Mouse (Mus musculus): ENCODE results near the gene Immp2l. TPM values are rescaled to one million over a fixed set of nuclear protein-coding genes. Genes with fewer than 3 reads are reported as not detected.
"Not testable (repeated sequence)": the region's sequence is repeated elsewhere in the genome, so short reads cannot be mapped to it uniquely, and the experiment has no call there.

The Immp2l gene
- 10 to 100 TPM; 21.7 to 26.0 TPM for total RNA-seq (2021)

DNA sequence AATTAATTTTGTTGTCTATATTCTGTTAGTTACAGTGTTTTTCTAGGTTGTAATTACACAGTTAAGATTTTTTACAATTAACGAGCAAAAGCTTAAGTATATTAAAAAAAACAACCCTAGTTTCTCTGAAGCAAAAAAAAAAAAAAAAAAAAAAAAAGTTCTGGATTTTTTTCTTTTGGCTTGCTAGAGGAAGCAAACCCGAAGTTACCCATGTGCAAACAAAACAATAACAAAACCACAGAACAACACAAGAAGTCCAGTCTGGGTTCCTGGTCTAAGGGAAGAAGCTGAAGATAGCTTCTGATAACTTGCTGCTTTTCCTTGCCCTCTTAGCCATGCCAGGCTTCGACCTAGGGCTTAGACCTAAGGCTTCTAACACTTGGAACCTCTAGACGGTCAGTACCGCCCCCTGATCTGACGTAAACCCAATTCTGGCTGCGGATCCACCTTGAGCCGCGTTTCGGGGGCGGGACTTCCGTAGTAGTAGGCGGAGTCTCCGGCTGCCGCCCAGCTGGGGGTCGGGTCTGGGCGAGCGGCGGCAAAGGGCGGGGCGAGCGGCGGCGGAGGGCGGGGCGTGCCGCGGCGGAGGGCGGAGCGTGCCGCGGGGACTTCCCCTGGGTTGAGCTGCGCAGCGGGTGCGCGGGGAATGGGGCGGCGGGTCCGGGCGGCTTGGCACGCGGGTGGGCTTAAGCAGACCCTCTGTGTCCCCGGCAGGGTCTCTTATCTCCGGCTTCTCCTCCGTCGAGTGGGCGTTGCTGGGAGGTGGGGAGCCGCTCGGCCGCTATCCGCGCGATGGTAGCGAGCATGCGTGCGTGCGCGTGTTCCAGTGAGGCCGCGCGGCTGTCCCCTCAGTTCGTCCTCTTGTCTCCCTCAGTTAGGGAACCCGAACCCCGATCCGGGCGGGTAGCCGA, at the start of gene Immp2l:
Gene Immp2l, plus strand, starts transcription at position 580 of the 911 bp plus-strand sequence.
- intact Hi-C loops (cut with DNase I) = loop anchor here (5.0 kb wide), 1 partner anchor 801 kb away; no protein-coding TSS in a partner anchor
- peak; percentile 82 for DNase-seq (ENCODE audit: low spot score)

DNA sequence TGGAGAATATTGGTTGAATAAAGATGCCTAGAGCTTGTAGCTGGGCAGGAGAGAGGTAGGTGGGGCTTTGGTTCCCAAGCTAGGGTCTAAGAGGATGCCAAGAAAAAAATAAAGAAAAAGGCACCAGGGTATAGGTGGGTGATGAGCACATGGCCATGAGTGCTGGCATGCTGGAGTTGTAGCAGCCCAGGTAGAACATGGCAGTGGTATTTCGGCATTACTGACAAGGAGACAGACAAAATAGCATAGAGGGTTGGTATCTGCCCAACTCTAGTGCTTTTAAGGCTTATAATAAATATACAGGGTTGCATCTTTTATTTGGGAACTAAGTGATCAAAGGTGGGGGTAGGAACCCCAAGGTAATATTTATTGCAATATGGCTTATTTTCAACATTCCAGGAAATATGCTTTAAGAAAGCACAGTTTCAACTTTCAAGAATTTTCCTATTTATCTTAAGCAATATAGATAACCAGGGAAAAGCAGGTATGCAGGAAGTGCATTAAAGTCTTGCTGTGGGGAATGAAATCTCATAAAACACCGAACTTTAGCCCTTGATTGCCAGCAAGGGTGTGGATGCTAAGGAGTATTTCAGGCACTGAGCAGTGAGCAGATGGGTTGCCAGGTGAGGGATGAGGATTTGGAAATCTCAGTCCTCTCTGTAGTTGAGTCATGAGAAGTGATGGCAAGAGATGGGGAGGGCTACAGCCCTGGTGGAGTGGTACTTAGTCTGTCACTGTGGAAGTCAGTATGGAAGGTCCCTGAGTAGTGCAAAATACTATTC, 45.0 kb upstream of the Immp2l start:
- DNase-seq (ENCODE audit: low spot score) = no peak
- intact Hi-C loops (cut with DNase I) = no loop called here

DNA sequence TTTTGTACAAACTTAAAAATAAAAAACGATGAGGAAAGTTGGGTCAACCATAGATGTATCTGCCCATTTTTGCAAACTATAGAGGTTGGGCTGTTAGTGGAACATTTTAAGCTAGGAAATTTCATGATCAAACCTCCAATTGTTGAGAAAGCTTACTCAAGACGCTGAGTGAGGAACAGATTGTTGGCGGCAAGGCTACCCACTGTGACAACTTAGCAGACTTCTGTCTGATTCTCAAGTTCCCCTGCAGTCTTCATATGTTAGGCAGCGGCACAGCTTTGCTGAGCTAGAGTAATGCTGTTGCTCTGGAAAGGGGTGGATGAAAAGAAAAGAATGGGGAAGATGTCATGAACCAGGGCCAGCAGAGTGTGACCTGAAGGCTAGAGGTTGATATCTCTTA, 44.2 kb upstream of the Immp2l start:
- no peak for DNase-seq (ENCODE audit: low spot score)
- intact Hi-C loops (cut with DNase I) = no loop called here

DNA sequence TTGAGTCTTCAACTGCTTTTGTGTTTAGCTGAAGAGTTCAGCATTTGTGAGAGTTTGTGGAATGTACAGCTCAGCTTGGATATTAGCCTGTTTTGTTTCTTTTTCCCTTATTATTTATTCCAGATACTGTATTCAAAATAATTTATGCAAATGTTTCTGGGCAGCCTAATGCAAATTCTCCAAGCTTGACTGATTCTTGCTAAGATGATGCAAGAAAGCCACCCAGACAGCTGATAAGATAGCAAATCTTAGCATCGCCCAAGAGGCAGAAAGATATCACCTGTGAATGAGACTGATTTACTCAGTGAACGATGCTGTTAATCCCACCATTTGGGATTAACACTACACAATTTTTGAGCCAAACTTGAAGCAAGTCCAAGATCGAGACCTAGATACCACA, 43.7 kb upstream of the Immp2l start:
- DNase-seq (ENCODE audit: low spot score) = no peak
- intact Hi-C loops (cut with DNase I) = no loop called here

DNA sequence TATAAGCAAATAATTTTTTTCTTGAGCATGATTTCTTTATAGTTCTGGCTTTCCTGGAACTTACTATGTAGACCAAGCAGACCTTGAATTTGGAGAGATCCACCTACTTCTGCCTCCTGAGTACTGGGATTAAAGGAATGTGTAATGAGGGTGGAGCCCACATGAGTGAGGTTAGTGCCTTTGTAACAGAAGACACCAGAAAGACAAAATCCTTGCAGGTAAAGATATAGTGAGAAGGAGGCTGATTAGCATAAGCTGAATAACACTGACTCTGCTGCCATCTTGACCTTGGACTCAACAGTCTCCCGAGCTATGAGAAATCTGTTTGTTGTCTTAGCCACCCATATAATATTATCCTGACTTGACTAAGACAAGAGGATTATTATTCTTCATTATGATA, 40.9 kb upstream of the Immp2l start:
- intact Hi-C loops (cut with DNase I) = no loop called here

DNA sequence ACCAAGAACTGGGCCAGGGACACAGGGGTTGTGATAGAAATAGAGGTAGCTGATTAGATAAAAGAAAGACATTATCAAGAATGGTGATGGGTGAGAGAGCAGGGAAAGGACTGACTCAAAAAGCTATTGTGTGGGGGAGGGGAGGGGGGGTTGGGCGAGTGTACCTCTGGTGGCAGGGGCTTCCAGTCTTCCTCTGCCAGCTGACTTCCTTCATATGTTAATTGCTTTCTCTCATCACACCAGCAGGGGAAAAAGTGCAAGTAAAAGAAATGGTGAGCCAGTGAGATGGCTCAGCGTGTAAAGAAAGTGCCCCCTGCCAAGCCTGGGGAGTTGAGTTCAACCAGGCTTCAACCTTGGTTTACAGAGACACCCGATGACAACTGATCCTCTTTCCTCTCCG, 39.2 kb upstream of the Immp2l start:
- intact Hi-C loops (cut with DNase I) = no loop called here
- no peak for DNase-seq (ENCODE audit: low spot score)

More for the DNA sequence above, 40.9 kb upstream of the Immp2l start:
- DNase-seq (ENCODE audit: low spot score) = no peak

DNA sequence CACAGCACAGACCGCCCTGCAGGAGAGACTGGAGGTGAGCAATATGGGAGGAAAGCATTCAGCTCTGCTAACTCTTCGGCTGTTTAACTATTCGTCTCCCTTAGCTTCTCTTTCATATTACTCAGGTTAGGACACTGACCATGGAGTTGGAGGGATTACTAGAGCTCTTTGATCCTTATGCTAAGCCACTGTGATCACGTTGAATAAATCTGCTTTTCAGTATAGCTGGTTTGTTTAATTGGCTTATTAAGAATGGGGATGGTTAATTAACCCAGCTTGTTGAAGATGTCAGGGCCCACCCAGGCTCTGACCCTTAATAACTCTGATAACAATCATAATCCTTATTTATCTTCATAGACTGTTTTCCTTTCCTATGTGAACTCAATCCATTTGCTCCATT, 38.1 kb upstream of the Immp2l start:
- intact Hi-C loops (cut with DNase I) = no loop called here
- DNase-seq (ENCODE audit: low spot score) = no peak

DNA sequence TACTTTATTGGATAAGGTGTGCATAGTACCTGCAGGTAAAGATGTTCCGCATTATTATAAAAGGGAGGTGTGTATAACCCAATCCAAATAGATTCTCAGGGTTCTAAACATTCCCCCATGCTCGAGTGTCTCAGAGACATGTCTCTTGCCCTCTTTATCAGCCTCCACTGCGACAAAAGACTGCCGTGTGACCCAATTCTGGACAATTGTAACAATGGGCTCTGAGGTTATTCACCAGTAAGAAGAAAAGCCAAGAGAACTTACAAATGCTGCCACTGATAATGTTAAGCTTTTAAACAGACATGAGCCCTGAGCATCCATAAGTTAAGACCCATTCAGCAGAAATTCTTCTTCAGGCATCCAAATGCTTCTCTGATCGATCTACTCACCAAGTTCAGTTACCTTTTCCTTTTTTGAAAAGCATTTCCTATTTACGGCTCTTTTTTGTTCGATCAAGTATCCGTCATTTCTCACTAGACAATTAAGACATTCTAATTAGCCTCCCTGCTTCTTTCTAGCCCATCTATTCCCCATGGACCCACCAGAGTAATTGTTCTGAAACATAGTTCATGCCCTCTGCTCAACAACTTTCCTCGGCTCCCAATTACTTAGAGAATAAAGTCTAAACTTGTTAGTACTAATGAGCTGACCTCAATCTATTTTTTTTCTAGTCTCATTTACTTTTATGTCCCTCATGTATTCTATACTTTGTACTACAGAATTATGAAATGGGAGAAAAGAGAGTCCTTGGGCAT, 35.4 kb upstream of the Immp2l start:
- intact Hi-C loops (cut with DNase I) = no loop called here
- no peak for DNase-seq (ENCODE audit: low spot score)

DNA sequence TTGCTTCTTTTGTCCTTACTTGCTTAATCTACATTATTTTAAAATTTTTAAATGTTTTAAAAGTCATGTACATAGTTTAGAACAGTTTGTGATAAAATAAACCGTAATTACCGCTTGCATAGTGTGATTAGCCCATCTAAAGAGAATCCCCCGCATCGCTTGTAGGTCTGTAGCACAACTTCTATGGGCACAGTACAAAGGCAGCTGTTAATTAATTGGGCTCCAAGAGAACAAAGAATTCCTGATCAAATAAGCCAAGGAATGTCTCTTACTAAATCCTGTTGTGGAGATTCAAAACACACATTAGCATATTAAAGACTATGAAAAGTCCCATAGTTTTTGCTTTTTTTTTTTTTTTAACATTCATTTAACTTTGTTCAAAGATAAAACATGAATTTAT, 32.2 kb upstream of the Immp2l start:
- intact Hi-C loops (cut with DNase I) = no loop called here
- no peak for DNase-seq (ENCODE audit: low spot score)

DNA sequence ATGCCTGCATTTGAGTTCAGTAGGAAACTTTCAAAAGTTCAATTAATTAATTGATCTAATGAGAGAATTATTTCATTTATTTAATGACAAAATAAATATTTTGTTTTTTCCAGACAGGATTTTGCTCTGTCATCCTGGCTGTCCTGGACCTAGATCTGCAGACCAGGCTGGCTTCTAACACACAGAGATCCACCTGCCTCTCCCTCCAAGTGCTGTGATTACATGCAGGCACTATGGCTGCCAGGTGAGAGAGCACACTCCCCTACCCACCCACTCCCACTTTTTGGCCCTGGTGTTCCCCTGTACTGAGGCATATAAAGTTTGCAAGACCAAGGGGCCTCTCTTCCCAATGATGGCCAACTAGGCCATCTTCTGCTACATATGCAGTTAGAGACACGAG, 31.7 kb upstream of the Immp2l start:
- intact Hi-C loops (cut with DNase I); DNase-seq (ENCODE audit: low spot score): not testable (repeated sequence)

DNA sequence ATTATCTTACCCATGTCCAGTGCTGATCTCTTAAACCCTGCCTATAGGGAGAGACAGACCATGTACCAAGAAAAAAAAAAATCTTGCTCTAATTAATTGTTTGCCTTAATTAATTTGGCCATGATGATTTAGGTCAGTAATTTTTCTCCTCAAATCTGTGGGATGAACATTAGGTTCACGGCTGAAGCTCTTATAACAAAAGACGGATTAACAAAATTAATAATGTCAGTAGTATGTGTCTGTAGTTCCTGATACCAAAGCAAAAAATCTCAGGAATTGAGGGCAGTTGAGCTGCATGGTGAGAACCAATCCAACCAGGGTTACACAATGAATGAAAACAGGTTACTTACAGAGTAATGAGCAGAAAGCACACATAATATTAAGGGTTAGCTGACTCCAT, 29.0 kb upstream of the Immp2l start:
- no peak for DNase-seq (ENCODE audit: low spot score)
- intact Hi-C loops (cut with DNase I) = no loop called here

DNA sequence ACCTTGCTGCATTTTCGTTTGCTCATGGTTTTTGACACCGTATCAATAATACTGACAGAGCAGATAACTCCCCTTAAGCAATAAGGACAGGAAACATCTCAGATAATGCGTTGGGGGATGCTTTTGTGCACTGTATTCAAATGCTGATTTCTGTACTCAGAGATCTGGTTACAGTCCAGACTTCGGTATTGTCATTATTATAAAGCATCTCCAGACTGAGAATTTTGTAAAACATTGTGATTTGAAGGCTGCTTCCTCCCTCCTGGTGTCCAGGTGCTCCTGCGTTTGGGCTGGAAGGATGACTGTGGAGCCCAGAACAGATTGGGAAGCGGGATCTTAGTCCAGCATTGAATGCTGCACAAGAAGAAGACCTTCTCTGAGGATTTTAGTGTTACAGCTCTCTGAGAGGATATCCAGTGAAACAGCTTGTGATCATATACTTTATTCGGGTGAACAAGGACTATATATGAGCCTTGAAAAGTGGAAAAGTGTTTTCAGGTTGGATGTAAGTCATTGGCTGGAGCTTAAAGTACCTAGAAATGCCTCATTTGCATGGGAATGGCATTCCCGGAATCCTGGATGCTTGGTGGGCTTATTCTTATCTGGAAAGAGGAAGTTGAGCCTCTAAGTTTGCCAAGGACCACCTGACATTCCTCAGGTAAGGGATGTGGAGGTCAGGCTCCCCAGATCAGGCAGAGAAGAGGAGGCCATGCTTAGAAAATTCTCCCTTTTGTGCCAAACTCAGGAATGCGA, 28.1 kb upstream of the Immp2l start:
- no peak for DNase-seq (ENCODE audit: low spot score)
- intact Hi-C loops (cut with DNase I) = no loop called here

DNA sequence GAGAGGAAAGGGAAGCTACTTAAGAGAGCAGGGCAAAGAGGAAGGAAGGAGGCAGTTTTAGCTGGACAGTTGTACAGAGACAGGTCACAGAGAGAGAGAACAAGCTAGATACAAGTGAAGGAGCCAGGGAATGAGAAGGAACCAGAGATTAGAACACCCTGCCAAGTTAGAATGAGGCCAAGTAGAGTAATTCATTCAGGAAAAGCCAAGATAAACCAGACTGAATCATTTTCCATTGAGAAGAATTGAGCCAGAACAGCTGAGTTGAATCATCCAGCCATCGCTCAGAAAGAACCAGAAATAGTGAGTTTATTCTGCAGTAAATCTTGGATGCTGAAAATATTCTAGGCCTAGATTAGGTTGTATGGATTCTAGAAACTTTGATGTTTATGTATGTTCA, 1.4 kb upstream of the Immp2l start:
- intact Hi-C loops (cut with DNase I) = loop anchor here (5.0 kb wide), 1 partner anchor 800 kb away; no protein-coding TSS in a partner anchor
- DNase-seq (ENCODE audit: low spot score) = no peak

DNA sequence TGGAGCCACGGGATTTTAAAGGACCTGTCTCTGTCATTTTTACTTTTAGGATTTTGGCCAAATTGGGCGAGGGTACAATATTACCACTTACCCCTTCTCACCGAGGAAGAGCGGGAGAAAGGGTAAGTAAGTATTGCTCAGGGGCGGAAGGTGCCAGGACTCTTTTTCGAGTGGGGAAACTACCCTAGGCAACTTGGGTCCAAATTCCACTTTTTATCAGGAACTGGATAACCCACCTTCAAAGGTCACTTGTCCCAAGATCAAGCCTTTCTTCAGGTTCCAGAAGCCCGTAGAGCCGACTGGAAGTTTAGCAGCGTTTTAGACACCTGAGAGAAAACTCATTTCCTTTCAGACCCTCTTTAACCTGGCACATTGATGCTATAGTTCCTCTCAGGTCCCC, 622 bp downstream of the Immp2l start:
- intact Hi-C loops (cut with DNase I) = loop anchor here (5.0 kb wide), 1 partner anchor 802 kb away; no protein-coding TSS in a partner anchor

DNA sequence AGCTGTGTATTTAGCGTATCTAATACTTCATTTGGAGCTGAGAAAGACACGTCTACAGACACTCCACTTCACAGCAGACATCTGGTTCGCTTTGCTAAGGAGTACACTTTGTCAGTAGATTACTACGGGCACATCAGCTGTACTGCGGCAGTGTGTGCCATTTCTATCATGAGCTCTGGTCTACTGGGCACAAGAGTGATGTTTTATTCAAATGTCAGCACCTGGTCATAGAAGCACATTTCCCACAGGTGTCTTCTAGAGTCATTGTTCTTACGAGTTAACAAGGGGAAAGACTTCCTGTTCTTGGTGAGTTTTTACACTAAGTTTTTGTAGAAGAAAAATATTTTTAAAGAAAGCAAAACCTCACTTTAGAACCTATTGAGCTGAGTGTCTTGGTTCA, 3.6 kb downstream of the Immp2l start:
- DNase-seq (ENCODE audit: low spot score) = no peak
- intact Hi-C loops (cut with DNase I) = no loop called here

More for the DNA sequence above, 622 bp downstream of the Immp2l start:
- no peak for DNase-seq (ENCODE audit: low spot score)

DNA sequence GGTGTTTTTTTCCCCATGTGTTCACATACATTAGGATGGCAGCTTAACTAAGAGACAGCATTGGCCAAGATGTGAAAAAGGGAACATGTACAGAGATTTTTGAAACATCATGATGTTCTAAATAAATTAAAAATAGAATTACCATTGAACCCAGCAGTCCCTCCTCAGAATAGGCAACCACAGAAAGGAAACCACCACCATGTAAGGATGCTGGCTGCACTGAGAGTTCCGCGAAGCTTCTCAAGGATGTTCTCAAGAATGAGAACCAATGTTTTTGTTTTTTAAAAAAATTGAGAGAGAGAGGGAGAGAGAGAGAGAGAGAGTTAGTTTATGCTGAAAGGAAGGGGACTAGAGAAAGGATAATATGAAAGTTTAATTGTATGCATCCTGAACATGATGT, 7.2 kb downstream of the Immp2l start:
- DNase-seq (ENCODE audit: low spot score) = no peak
- intact Hi-C loops (cut with DNase I) = no loop called here

DNA sequence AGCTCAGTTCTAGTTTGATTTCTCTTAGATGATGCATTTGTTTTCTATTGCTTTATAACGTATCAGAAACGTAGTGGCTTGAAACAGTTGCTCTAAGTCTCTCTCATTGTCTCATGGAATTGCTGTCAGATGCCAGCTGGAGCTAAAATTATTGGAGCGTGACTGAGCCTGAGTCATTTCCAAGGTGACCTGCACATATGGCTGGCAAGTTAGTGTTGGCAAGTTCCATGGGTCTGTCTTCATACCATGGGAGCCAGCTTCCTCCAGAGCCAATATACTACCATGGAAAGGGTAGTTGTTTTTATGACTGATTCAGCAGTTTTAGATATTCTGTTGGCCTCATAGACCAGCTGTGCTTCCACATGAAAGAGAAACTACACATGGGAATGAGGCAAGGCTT, 9.3 kb downstream of the Immp2l start:
- no peak for DNase-seq (ENCODE audit: low spot score)
- intact Hi-C loops (cut with DNase I) = no loop called here

DNA sequence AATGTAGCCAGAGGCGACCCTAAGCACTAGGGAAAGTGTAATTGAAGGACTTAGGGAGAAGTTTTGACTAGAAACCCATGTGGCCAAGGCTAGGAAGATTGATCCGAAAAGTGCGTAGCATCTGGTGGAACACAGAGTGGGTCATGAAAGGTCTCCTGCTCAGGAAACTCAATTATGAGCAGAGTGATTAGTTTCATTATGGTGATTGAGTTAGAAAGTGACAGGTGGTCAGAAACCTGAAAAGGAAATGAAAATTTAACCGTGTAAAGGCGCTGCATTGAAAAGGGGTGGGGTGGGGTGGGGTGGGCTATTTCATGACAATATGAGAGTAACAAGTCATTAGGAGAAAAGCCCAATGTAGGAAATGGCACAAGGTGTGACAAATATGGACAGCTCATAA, 15.9 kb downstream of the Immp2l start:
- intact Hi-C loops (cut with DNase I) = no loop called here
- no peak for DNase-seq (ENCODE audit: low spot score)

DNA sequence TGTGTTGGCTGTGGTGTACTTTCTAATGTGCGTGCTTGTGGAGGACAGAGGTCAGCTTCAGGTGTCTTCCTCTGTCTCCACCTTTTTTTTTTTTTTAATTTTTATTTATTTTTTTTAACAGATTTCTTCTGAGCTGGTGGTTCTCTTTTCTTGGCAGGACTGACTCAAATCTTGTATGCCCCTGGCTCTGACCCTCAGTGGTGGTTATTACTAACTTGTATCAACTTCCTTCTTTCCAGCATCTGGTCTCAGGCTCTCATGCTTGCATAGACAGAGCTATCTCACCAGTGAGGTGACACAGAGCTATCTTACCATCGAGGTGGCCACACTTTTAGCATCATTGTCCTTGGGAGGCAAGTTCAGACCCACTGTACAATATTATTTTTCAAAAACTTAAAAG, 17.8 kb downstream of the Immp2l start:
- intact Hi-C loops (cut with DNase I) = no loop called here
- no peak for DNase-seq (ENCODE audit: low spot score)
